Mouse (Mus musculus): ENCODE measurements around the gene Palm2. TPM values are rescaled to one million over a fixed set of nuclear protein-coding genes. Genes with fewer than 3 reads are reported as not detected.

Gene Palm2
- total and polyA plus RNA-seq, 3 experiments: not detected

GRCm38 (mm10) chr4:57504792-57505191 lies 70.7 kb downstream of the Palm2 start:
- H3K4me1 ChIP-seq (ENCODE audit: control insufficient read depth in 1 of 2, insufficient read depth in 2 of 2, low read length in 2 of 2): no peaks in the 10 kb centered on the region
- H3K9me3 ChIP-seq (replicated peaks; ENCODE audit: insufficient read depth, low read length): no peaks in the 10 kb centered on the region
- H3K79me2 ChIP-seq (ENCODE audit: control insufficient read depth, insufficient read depth, low read length, poor library complexity): no peaks in the 10 kb centered on the region
- H3K36me3 ChIP-seq (ENCODE audit: control insufficient read depth in 1 of 2, insufficient read depth in 2 of 2, low read length in 2 of 2): no peaks in the 10 kb centered on the region
- TF ChIP-seq NELFE (IDR thresholded peaks at IDR 0.05; ENCODE audit: low read depth, low read length): no peak
- TF ChIP-seq CHD2 (IDR thresholded peaks at IDR 0.05; ENCODE audit: low read length): no peak
- no peak for TF ChIP-seq USF1 (IDR thresholded peaks at IDR 0.05; ENCODE audit: low read depth, low read length)
- no peak for TF ChIP-seq ZMIZ1 (IDR thresholded peaks at IDR 0.05; ENCODE audit: low read depth, low read length)
- TF ChIP-seq ZKSCAN1 (IDR thresholded peaks at IDR 0.05; ENCODE audit: low read depth, low read length): no peak
- no peak for TF ChIP-seq MAFK (IDR thresholded peaks at IDR 0.05; ENCODE audit: borderline replicate concordance, low read depth, low read length)
- TF ChIP-seq USF2 (IDR thresholded peaks at IDR 0.05; ENCODE audit: borderline replicate concordance in 1 of 2, insufficient read depth in 1 of 2, low read depth in 1 of 2, low read length in 2 of 2): no peak
- TF ChIP-seq POLR2AphosphoS2 (IDR thresholded peaks at IDR 0.05; ENCODE audit: low read length): no peak
- no peak for TF ChIP-seq E2F4 (IDR thresholded peaks at IDR 0.05; ENCODE audit: borderline replicate concordance, low read depth, low read length)
- TF ChIP-seq BHLHE40 (IDR thresholded peaks at IDR 0.05; ENCODE audit: borderline replicate concordance, low read depth, low read length): no peak
- no peak for TF ChIP-seq HCFC1 (IDR thresholded peaks at IDR 0.05; ENCODE audit: low read depth, low read length)
- TF ChIP-seq ELF1 (IDR thresholded peaks at IDR 0.05; ENCODE audit: low read depth, low read length): no peak
- TF ChIP-seq EP300 (IDR thresholded peaks at IDR 0.05; ENCODE audit: low read depth in 1 of 2, low read length in 2 of 2): no peak
- TF ChIP-seq UBTF (IDR thresholded peaks at IDR 0.05; ENCODE audit: borderline replicate concordance, insufficient read depth, low read depth, low read length): no peak
- no peak for TF ChIP-seq GABPA (IDR thresholded peaks at IDR 0.05; ENCODE audit: low read depth, low read length)
- no peak for TF ChIP-seq TBP (IDR thresholded peaks at IDR 0.05; ENCODE audit: low read depth, low read length)
- no peak for TF ChIP-seq KAT2A (conservative IDR thresholded peaks at IDR 0.05; ENCODE audit: low read depth, low read length)
- no peak for TF ChIP-seq TAL1 (IDR thresholded peaks at IDR 0.05; ENCODE audit: low read length)
- no peak overlapping the region for H3K27ac ChIP-seq (ENCODE audit: control insufficient read depth, low read depth, low read length)
- no peak overlapping the region for H3K4me3 ChIP-seq (ENCODE audit: control insufficient read depth in 1 of 2, insufficient read depth in 1 of 2, low read depth in 2 of 2, low read length in 2 of 2)
- no peak for DNase-seq (ENCODE audit: low read depth, low spot score)
- H3K9ac ChIP-seq (ENCODE audit: control insufficient read depth, low read depth, low read length, poor library complexity, severe bottlenecking): no peak overlapping the region
- H3K27me3 ChIP-seq (ENCODE audit: control insufficient read depth in 1 of 2, insufficient read depth in 2 of 2, low read length in 2 of 2): no peaks in the 10 kb centered on the region

- H3K27me3 ChIP-seq (ENCODE audit: control insufficient read depth in 1 of 2, insufficient read depth in 2 of 2, low read length in 2 of 2): no peaks in the 10 kb centered on the region; a peak in 1 of 4 replicates
- H3K9me3 ChIP-seq (replicated peaks; ENCODE audit: insufficient read depth, low read length): no peaks in the 10 kb centered on the region
- H3K27ac ChIP-seq (ENCODE audit: control insufficient read depth, low read depth, low read length): no peak overlapping the region
- H3K4me1 ChIP-seq (ENCODE audit: control insufficient read depth in 1 of 2, insufficient read depth in 2 of 2, low read length in 2 of 2): no peaks in the 10 kb centered on the region
- no peaks in the 10 kb centered on the region for H3K79me2 ChIP-seq (ENCODE audit: control insufficient read depth, insufficient read depth, low read length, poor library complexity)
- no peak overlapping the region for H3K4me3 ChIP-seq (ENCODE audit: control insufficient read depth in 1 of 2, insufficient read depth in 1 of 2, low read depth in 2 of 2, low read length in 2 of 2)
- H3K36me3 ChIP-seq (ENCODE audit: control insufficient read depth in 1 of 2, insufficient read depth in 2 of 2, low read length in 2 of 2): no peaks in the 10 kb centered on the region
- DNase-seq (ENCODE audit: low read depth, low spot score): no peak
- no peak overlapping the region for H3K9ac ChIP-seq (ENCODE audit: control insufficient read depth, low read depth, low read length, poor library complexity, severe bottlenecking)
- no peak for TF ChIP-seq TBP (IDR thresholded peaks at IDR 0.05; ENCODE audit: low read depth, low read length)
- no peak for TF ChIP-seq GATA1 (IDR thresholded peaks at IDR 0.05; ENCODE audit: low read depth, low read length)
- TF ChIP-seq ELF1 (IDR thresholded peaks at IDR 0.05; ENCODE audit: low read depth, low read length): no peak
- no peak for TF ChIP-seq SMC3 (IDR thresholded peaks at IDR 0.05; ENCODE audit: low read depth, low read length)
- TF ChIP-seq UBTF (IDR thresholded peaks at IDR 0.05; ENCODE audit: borderline replicate concordance, insufficient read depth, low read depth, low read length): no peak
- no peak for TF ChIP-seq POLR2AphosphoS5 (IDR thresholded peaks at IDR 0.05; ENCODE audit: borderline replicate concordance, low read depth, low read length)
- no peak for TF ChIP-seq EP300 (IDR thresholded peaks at IDR 0.05; ENCODE audit: low read depth in 1 of 2, low read length in 2 of 2)
Measured at GRCm38 (mm10) chr4:57510576-57510975, 76.5 kb downstream of the Palm2 start.

Measured in MEL (cell line).